Mouse (Mus musculus): ENCODE data around the gene Dst. TPM values are rescaled to one million over a fixed set of nuclear protein-coding genes. Genes with fewer than 3 reads are reported as not detected.

Gene Dst
- total and polyA plus RNA-seq, 3 experiments = 9.1 to 28.0 (median 20.5) TPM

DNA sequence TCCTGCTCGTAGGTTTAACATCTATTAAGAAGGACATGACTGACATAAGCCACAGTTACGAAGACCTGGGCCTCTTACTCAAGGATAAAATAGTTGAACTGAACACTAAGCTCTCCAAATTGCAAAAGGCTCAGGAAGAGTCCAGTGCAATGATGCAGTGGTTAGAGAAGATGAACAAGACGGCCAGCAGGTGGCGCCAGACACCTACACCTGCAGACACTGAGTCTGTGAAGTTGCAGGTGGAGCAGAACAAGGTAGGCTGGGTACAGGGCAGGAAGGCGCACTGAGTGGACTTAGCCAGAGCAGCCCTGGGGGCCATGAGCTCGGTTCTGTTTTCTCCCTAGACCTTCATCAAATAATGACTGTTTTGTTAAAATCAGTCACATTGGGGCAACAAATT is 310.3 kb downstream of the Dst start:
- peak; percentile 55; the same call in 1 of the 2 replicates for TF ChIP-seq MXI1 (IDR thresholded peaks at IDR 0.05; ENCODE audit: low read depth, low read length)
- TF ChIP-seq IRF4 (IDR thresholded peaks at IDR 0.05; ENCODE audit: low read depth, low read length) = peak; percentile 73; the same call in 1 of the 2 replicates
- no peak for TF ChIP-seq EP300 (IDR thresholded peaks at IDR 0.05; ENCODE audit: low read length)
- no peak for TF ChIP-seq ETS1 (conservative IDR thresholded peaks at IDR 0.05; ENCODE audit: low read depth, low read length)
- TF ChIP-seq PAX5 (IDR thresholded peaks at IDR 0.05; ENCODE audit: low read length) = no peak
- no peak for TF ChIP-seq JUN (IDR thresholded peaks at IDR 0.05; ENCODE audit: insufficient read depth, low read depth, low read length)
- TF ChIP-seq USF2 (conservative IDR thresholded peaks at IDR 0.05; ENCODE audit: low read depth, low read length) = no peak
- 0 out of 2 replicates have a peak, but pooled peaks have one; percentile 10 for TF ChIP-seq ZNF384 (IDR thresholded peaks at IDR 0.05; ENCODE audit: low read depth, low read length)
- TF ChIP-seq SMC3 (IDR thresholded peaks at IDR 0.05; ENCODE audit: low read depth, low read length) = peak; percentile 98
- TF ChIP-seq ELF1 (IDR thresholded peaks at IDR 0.05; ENCODE audit: low read depth, low read length) = peak; percentile 35; the same call in 1 of the 2 replicates
- no peak for TF ChIP-seq ZMIZ1 (IDR thresholded peaks at IDR 0.05; ENCODE audit: low read depth, low read length)
- no peak for TF ChIP-seq USF1 (IDR thresholded peaks at IDR 0.05; ENCODE audit: low read depth, low read length)
- TF ChIP-seq TCF12 (IDR thresholded peaks at IDR 0.05; ENCODE audit: low read depth, low read length) = peak; percentile 62
- TF ChIP-seq JUND (conservative IDR thresholded peaks at IDR 0.05; ENCODE audit: low read depth, low read length) = peak; percentile 32; the same call in 1 of the 2 replicates
- TF ChIP-seq NELFE (IDR thresholded peaks at IDR 0.05; ENCODE audit: low read depth, low read length) = peak; percentile 52; the same call in 1 of the 2 replicates
- TF ChIP-seq POLR2AphosphoS2 (IDR thresholded peaks at IDR 0.05; ENCODE audit: low read depth, low read length) = no peak
- TF ChIP-seq CHD2 (IDR thresholded peaks at IDR 0.05; ENCODE audit: low read length) = no peak
- TF ChIP-seq CTCF (conservative IDR thresholded peaks at IDR 0.05 in 1 of 2, IDR thresholded peaks at IDR 0.05 in 1 of 2; ENCODE audit: low read depth in 2 of 2, low read length in 2 of 2) = peak; percentile 81 to 98
- TF ChIP-seq TBP (conservative IDR thresholded peaks at IDR 0.05; ENCODE audit: low read depth, low read length) = no peak
- TF ChIP-seq RCOR1 (conservative IDR thresholded peaks at IDR 0.05; ENCODE audit: low read depth, low read length) = peak; percentile 54; the same call in 1 of the 2 replicates
- TF ChIP-seq RAD21 (IDR thresholded peaks at IDR 0.05; ENCODE audit: low read depth, low read length) = peak; percentile 99
- no peak for TF ChIP-seq MAX (IDR thresholded peaks at IDR 0.05; ENCODE audit: low read length)
- peak; percentile 54; the same call in 1 of the 2 replicates for TF ChIP-seq MEF2A (IDR thresholded peaks at IDR 0.05; ENCODE audit: borderline replicate concordance, low read depth, low read length)
- TF ChIP-seq BHLHE40 (IDR thresholded peaks at IDR 0.05; ENCODE audit: low read depth, low read length) = peak; percentile 35; the same call in 1 of the 2 replicates
- TF ChIP-seq SIN3A (IDR thresholded peaks at IDR 0.05; ENCODE audit: low read length) = peak; percentile 62; the same call in 1 of the 2 replicates
- no peak for TF ChIP-seq UBTF (IDR thresholded peaks at IDR 0.05; ENCODE audit: low read depth, low read length)
- TF ChIP-seq NRF1 (IDR thresholded peaks at IDR 0.05; ENCODE audit: low read depth, low read length) = peak; percentile 39; the same call in 1 of the 2 replicates
- TF ChIP-seq ZC3H11A (IDR thresholded peaks at IDR 0.05; ENCODE audit: low read depth, low read length) = peak; percentile 94
- Histone ChIP-seq H3K36me3 (replicated peaks in 1 of 2; ENCODE audit: control insufficient read depth in 1 of 2, insufficient read depth in 1 of 2, low read length in 1 of 2) (peaks cover 8 to 52% of the 10 kb centered on the region in 2 experiments), H3K4me1 (ENCODE audit: control insufficient read depth in 1 of 2, insufficient read depth in 2 of 2) (peaks cover 12 to 50% of the 10 kb centered on the region in 2 experiments), H3K27ac (ENCODE audit: insufficient read depth, low read depth) (no peak overlapping the region), H3K79me2 (replicated peaks; ENCODE audit: control insufficient read depth, extremely low read depth, insufficient read depth, poor library complexity, severe bottlenecking) (no peaks in the 10 kb centered on the region), H3K9ac (ENCODE audit: insufficient read depth, low read depth) (no peak overlapping the region), H3K27me3 (replicated peaks) (no peaks in the 10 kb centered on the region), H3K9me3 (replicated peaks; ENCODE audit: low read length) (no peaks in the 10 kb centered on the region), H3K4me3 (replicated peaks in 1 of 3; ENCODE audit: low read depth in 2 of 3, low read length in 2 of 3, poor library complexity in 1 of 3) (no peak overlapping the region), H3K4me2 (ENCODE audit: insufficient read depth, low read depth, poor library complexity, severe bottlenecking) (no peak overlapping the region)
- peak; percentile 84 for DNase-seq (ENCODE audit: extremely low read depth)
- dilution Hi-C loops (cut with MboI; ENCODE audit: extremely low pct_ligation_motif_present, extremely low pct_unique_long_range_greater_than_20kb, low sequenced_read_pairs) = no loop called here
- in situ Hi-C loops (cut with MboI; ENCODE audit: low pct_ligation_motif_present, low pct_unique_long_range_greater_than_20kb, low sequenced_read_pairs) = no loop called here
